Mouse (Mus musculus) inflammation-experienced regulatory T-cells (primary cell): Measurements from ENCODE around the gene Iah1. TPM values are rescaled to one million over a fixed set of nuclear protein-coding genes. Genes with fewer than 3 reads are reported as not detected.

Experiments
- polyA plus RNA-seq, 2 experiments: library from polyadenylated mRNA; unstranded; fragments of 100-300 nt; shearing (Covaris generic); gene quantifications; one replicate each; pipeline ENCODE4 v1.2.1; 2017

Gene Iah1
- 10 to 100 TPM; 33.9 to 45.0 TPM for polyA plus RNA-seq

GRCm38 (mm10) chr12:21315923-21316868 lies at the start of gene Iah1:
TSS of gene Iah1 (plus strand) at chr12:21316389.

GRCm38 (mm10) chr12:21284761-21285441 lies 31.3 kb upstream of the Iah1 start, which contains the start of gene Cpsf3:
TSS of gene Cpsf3 (plus strand) at chr12:21285391.

GRCm38 (mm10) chr12:21286243-21286622 lies 30.0 kb upstream of the Iah1 start, which contains the start of gene Itgb1bp1:
TSS of gene Itgb1bp1 (minus strand) at chr12:21286284.

DNA sequence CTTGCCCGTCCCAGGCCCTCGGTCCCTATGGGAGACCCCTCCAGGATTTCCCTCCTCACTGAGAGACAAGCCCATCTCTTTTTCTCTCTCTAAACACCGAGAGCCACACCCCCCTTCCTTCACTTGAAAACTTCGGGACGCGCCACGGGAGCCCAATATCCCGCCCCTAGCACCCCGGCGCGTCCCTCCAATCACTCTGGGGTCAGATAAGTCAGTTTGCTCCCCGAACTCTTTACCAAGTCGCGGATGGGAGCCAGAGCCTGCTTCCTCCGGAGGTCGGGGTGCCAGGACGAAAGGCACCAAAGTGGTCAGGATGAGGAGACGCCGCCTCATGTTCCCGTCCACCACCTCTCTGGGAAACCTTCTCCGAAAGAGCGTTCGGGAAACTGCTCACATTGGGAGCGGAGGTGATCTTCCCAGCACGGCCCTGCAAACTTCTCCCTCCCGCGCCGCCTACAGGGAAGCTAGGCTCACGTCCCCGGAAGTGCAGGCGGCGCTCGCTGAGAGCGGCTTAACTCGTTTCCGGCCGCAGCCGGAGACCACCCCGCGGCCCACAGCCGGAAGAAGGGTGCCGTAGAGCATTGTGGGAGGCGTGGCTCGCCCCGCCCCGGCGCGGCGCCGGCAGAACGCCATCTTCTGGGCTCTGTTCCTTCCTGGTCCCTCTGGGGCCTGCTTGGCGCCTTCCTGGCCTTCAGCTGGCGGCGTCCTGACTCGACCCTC lies 57.1 kb downstream of the Iah1 start, which contains the start of gene Adam17:
Gene Adam17 (minus strand): TSS at position 533 of the 720 bp plus-strand sequence.

Other genes starting within 250 kb of the Iah1 start
- gene Cpsf3, start 31.0 kb upstream of the Iah1 start, polyA plus RNA-seq, result 100 to 1,000 TPM; 130 to 147 TPM
- 10 to 100 TPM; 87.6 to 97.0 TPM for gene Itgb1bp1, start 30.1 kb upstream of the Iah1 start, polyA plus RNA-seq
- gene Adam17, start 57.2 kb downstream of the Iah1 start, polyA plus RNA-seq, result 10 to 100 TPM; 53.1 to 66.1 TPM
- 100 to 1,000 TPM; 269 to 283 TPM for gene Ywhaq, start 101.2 kb downstream of the Iah1 start, polyA plus RNA-seq